Mouse (Mus musculus) hindbrain, embryonic 10.5 days (tissue): ENCODE data around the gene Lzic. TPM values are rescaled to one million over a fixed set of nuclear protein-coding genes. Genes with fewer than 3 reads are reported as not detected.
"Not testable (repeated sequence)": the region's sequence is repeated elsewhere in the genome, so short reads cannot be mapped to it uniquely, and the experiment has no call there.

Experiments used
- DNase-seq: peaks from one replicate; pipeline ENCODE4 v3.0.0-alpha.2; 2017; ENCODE audit warnings: low spot score
- H3K27ac ChIP-seq: fragments of 300-500 bp; sonication (generic); 2 replicates; pipeline ENCODE4 v1.5.1; 2016; ENCODE audit warnings: mild to moderate bottlenecking, moderate library complexity
- H3K27me3 ChIP-seq: fragments of 300-500 bp; sonication (generic); 2 replicates; pipeline ENCODE4 v1.6.1; 2016; ENCODE audit warnings: mild to moderate bottlenecking; ENCODE audit not compliant: poor library complexity, insufficient read depth, severe bottlenecking
- H3K36me3 ChIP-seq: fragments of 300-500 bp; sonication (generic); 2 replicates; pipeline ENCODE4 v1.6.1; 2016; ENCODE audit warnings: mild to moderate bottlenecking, moderate library complexity
- H3K4me1 ChIP-seq: fragments of 300-500 bp; sonication (generic); replicated peaks from 2 replicates; pipeline ENCODE4 v1.6.1; 2016; ENCODE audit warnings: mild to moderate bottlenecking
- H3K4me3 ChIP-seq: fragments of 300-500 bp; sonication (generic); 2 replicates; pipeline ENCODE4 v1.5.1; 2016; ENCODE audit warnings: mild to moderate bottlenecking, moderate library complexity
- H3K9me3 ChIP-seq: fragments of 300-500 bp; sonication (generic); 2 replicates; pipeline ENCODE4 v1.6.1; 2016; ENCODE audit warnings: mild to moderate bottlenecking, moderate library complexity
- WGBS: fragments of 180-500 bp; shearing (Covaris S2); methylation state at CpG from one replicate; pipeline ENCODE4 v1.1.7; 2016; 5-methylcytosine and 5-hydroxymethylcytosine counted together
- polyA plus RNA-seq: library from polyadenylated mRNA; unstranded; fragments of >200 nt; fragmentation: Nextera tagmentation; extraction: Ambion mirVana; gene quantifications from 2 replicates; pipeline ENCODE4 v1.2.1, GENCODE M21; 2016

Gene Lzic
- polyA plus RNA-seq, 1 experiment from 2014 or later, result 49.0 TPM

DNA sequence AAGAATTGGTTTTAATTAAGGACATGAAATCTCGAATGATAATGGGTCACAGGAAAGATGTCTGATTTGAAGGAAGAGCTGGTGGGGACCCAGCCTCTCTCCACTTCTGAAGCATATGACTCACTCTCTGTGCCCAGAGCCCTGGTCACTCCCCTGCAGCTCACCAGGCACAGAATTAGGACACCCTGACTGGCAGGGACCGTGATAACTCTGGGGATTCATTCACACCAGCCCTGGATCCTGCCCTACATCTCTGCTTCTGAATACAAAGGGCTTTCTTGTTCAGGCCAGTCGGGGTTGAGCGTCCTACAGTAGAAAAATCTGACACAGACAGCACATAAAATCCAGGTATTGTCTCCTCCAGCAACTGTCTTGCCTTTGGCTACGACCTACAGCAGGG, 26.5 kb upstream of the Lzic start:
- Histone ChIP-seq H3K27ac (no peak overlapping the region), H3K9me3 (no peaks in the 10 kb centered on the region), H3K4me1 (peaks cover 4% of the 10 kb centered on the region; the same call in 1 of the 2 replicates), H3K36me3 (no peaks in the 10 kb centered on the region), H3K27me3 (no peaks in the 10 kb centered on the region), H3K4me3 (no peak overlapping the region)
- WGBS, result 65% methylated on average over 5 of the region's 5 CpGs
- DNase-seq, result no peak

DNA sequence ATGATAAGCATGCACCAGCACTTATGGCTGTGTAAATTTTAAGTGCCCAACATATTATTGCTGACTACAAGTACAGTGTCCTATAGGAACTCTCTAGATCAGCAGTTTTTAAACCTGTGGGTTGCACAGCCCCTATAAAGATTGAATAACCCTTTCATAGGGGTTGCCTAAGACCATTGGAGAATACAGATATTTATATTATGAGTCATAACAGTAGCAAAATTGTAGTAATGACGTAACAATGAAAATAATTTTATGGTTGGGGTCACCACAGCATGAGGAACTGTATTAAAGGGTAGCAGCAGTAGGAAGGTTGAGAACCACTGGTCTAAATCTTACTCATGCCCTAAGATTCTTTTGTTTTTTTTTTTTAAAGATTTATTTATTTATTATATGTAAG, 25.6 kb upstream of the Lzic start:
- H3K27ac ChIP-seq, result no peak overlapping the region
- H3K27me3 ChIP-seq, result no peaks in the 10 kb centered on the region
- WGBS, result 79% methylated on average over 1 of the region's 1 CpGs
- H3K36me3 ChIP-seq, result no peaks in the 10 kb centered on the region
- peaks cover 5% of the 10 kb centered on the region; the same call in 1 of the 2 replicates for H3K4me1 ChIP-seq
- H3K4me3 ChIP-seq, result no peak overlapping the region
- H3K9me3 ChIP-seq, result no peaks in the 10 kb centered on the region
- no peak for DNase-seq

DNA sequence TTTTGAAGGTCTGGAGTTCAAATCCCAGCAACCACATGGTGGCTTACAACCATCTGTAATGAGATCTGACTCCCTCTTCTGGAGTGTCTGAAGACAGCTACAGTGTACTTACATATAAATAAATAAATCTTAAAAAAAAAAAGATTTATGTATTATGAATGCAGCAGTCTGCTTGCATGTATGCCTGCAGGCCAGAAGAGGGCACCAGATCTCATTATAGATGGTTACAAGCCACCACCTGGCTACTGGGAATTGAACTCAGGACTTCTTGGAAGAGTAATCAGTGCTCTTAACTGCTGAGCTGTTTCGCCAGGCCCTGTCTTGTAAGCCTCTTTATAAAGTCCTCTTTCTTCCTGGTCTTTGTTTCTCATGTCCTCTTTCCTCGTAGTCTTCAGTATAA, 24.6 kb upstream of the Lzic start:
- H3K27ac ChIP-seq, H3K4me1 ChIP-seq, H3K36me3 ChIP-seq, H3K9me3 ChIP-seq, H3K27me3 ChIP-seq, H3K4me3 ChIP-seq, DNase-seq: not testable (repeated sequence)
- 91% methylated on average over 2 of the region's 2 CpGs for WGBS

DNA sequence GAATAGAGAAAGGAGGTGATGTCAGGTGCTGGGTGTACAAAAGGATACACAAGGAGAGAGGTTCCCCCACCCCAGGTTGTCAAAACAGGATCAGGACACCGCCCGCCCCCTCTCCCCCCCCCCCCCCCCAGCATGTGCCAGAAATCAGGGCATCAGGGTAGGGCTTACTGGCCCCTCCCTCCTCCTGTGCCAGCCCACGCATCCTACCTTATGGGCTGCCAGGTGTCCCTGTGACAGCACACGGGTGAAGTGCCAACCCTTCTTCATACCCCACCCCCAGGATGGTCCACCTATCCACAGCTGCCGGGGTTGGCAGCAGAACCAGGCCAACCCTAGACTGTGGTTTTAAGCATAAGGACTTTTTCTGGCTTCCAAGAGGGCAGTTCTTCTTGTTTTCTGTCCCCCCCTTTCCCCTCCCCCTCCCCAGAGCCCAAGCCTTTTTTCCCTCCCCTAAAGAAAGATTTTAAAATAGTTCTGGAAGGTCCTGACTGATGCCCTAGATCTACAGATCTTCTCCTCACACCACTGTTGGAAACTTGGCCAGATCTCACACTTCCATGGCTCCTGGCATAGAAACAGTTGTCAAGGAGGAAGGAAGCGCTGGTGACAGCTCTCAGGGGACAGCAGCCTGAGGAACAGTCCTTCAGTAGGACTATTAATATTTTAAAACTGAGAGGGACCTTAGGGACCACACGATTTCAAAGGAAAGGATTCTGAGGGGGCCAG, 23.3 kb upstream of the Lzic start:
- WGBS, result 81% methylated on average over 7 of the region's 7 CpGs
- Histone ChIP-seq H3K4me1 (peaks cover 5% of the 10 kb centered on the region; the same call in 1 of the 2 replicates), H3K27ac (no peak overlapping the region), H3K9me3 (no peaks in the 10 kb centered on the region), H3K36me3 (peaks cover 7% of the 10 kb centered on the region; the same call in 1 of the 2 replicates), H3K4me3 (no peak overlapping the region), H3K27me3 (no peaks in the 10 kb centered on the region)
- no peak for DNase-seq

DNA sequence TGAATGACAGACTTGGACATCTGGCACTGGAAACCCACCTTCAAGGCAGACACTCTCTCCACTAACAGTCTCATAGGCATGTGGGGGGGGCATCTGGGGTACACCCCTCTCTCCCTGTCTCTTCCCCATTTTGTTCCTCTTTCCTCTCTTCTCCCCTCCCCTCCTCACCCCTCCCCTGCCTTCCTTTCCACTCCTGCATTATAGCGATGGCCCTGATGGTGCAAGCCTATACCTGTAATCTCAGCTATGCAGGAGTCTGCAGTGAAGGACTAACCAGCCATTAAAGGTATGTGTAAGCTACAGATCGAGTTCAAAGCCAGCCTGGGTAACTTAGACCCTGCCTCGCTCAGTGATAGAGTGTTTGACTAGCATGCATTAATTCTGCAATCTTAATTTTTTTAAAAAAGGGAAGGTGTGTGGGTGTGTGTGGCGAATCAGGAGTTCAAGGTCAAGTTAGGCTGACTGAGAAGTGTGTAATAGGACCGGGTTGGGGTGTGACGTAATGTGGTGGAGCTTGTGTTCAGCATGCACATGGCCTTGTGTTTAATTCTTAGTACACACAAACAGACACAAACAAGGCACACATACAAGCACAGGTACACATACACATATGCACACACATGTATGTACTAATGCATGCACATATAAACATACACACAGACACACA, 22.6 kb upstream of the Lzic start:
- peaks cover 5% of the 10 kb centered on the region; the same call in 1 of the 2 replicates for H3K4me1 ChIP-seq
- no peak overlapping the region for H3K27ac ChIP-seq
- peaks cover 8% of the 10 kb centered on the region for H3K36me3 ChIP-seq
- H3K27me3 ChIP-seq, result no peaks in the 10 kb centered on the region
- H3K4me3 ChIP-seq, result no peak overlapping the region
- 84% methylated on average over 6 of the region's 6 CpGs for WGBS
- no peaks in the 10 kb centered on the region for H3K9me3 ChIP-seq
- DNase-seq, result no peak

DNA sequence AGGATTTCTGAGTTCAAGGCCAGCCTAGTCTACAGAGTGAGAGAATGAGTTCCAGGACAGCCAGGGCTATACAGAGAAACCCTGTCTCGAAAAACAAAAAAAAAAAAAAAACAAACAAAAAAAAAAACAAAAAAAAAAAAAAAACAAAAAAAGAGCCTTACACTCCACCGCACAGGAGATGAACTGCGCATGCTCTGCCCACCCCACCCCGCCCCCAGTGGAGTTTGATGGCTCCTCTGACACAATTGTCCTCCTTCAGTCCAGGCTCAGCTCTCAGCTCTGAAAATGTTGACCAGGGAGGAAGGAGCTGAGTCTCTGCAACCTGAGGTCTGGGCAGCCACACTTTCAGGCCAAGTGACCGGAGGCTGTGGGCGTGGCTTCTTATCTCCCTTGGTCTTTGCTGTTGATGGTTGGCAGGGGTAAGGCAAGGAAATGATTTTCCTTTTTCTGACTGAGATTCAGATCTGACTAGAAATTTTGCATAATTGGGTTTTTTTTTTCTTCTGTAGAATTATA, 21.5 kb upstream of the Lzic start:
- H3K9me3 ChIP-seq, result no peaks in the 10 kb centered on the region
- 77% methylated on average over 6 of the region's 6 CpGs for WGBS
- no peak overlapping the region for H3K4me3 ChIP-seq
- H3K27ac ChIP-seq, result no peak overlapping the region
- H3K36me3 ChIP-seq, result peaks cover 19% of the 10 kb centered on the region
- no peaks in the 10 kb centered on the region for H3K27me3 ChIP-seq
- peaks cover 5% of the 10 kb centered on the region; the same call in 1 of the 2 replicates for H3K4me1 ChIP-seq
- DNase-seq, result no peak

DNA sequence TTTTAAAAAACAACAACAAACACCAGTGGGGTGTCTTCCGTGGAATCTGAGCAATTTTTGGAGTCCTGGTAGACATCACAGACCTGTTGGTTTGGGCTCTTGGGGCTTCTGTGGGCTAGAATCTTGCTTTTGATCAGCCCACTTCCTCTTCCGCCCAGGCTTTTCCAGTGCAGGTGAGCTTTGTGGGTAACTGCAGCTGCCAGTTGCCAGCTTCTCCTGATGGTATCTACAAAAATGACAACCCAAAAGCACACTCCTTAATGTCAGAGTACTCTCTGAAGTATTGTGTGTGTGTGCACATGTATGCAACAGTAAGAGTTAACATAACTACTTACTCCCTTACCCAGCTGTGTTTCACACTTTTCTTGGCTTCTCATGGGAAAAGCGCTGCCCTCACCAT, 15.5 kb upstream of the Lzic start:
- H3K27me3 ChIP-seq, result no peaks in the 10 kb centered on the region
- no peak overlapping the region for H3K27ac ChIP-seq
- H3K4me1 ChIP-seq, result no peaks in the 10 kb centered on the region
- no peak for DNase-seq
- H3K36me3 ChIP-seq, result peaks cover 63% of the 10 kb centered on the region
- H3K4me3 ChIP-seq, result no peak overlapping the region
- peaks cover 5% of the 10 kb centered on the region; the same call in 1 of the 2 replicates for H3K9me3 ChIP-seq
- WGBS, result 97% methylated on average over 3 of the region's 3 CpGs

DNA sequence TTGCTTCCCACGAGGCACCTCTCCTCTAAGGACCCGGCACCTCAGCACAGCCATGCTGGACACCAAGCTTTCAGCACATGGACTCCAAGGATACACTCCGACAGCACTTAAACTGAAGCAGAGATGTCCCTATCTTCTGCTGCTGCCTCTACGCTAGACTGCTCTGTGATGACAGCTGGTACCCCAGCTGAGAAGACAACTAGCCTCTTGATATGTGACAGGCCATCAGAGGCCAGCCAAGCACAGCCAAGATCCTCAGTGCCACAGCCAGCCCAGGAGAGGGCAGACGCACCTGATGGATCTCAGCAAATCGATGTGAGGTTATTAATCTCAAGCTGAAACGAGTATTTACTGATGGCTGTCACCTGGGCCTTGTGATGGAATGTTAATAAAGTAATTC, 9.9 kb upstream of the Lzic start:
- H3K9me3 ChIP-seq, result peaks cover 5% of the 10 kb centered on the region; the same call in 1 of the 2 replicates
- 86% methylated on average over 7 of the region's 7 CpGs for WGBS
- no peak for DNase-seq

DNA sequence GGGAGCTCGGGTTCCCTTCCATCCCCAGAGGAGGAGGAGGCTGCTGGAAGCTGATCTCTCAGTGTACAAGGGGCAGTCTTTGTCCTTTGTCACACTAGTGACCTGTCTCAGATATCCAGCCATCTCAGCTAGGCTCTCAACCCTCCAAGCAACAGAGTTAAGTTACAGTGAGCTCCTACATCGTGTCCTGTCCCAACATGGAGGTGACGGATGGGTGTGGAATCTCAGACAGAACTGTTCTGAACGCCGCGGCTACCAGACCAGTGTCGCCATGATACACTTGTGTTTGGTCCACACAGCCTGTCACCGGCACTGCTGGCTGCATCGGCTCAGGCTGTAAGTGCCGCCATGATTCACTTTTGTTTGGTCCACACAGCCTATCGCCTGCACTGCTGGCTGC, 8.0 kb upstream of the Lzic start, which contains the start of gene Tmem274:
Tmem274 (plus strand) TSS at position 301 of the 400 bp plus-strand sequence.
- peak within 1 kb of the TSS; percentile 50; the same call in 1 of the 2 replicates for H3K27ac ChIP-seq
- DNase-seq, result no peak
- no peaks in the 10 kb centered on the region for H3K4me1 ChIP-seq
- H3K27me3 ChIP-seq, result no peaks in the 10 kb centered on the region
- no peak within 1 kb of the TSS for H3K4me3 ChIP-seq
- WGBS, result 88% methylated on average over 11 of the region's 11 CpGs
- H3K9me3 ChIP-seq, result peaks cover 5% of the 10 kb centered on the region; the same call in 1 of the 2 replicates
- H3K36me3 ChIP-seq, result peaks cover 28% of the 10 kb centered on the region

More for the DNA sequence above, 9.9 kb upstream of the Lzic start:
- Histone ChIP-seq H3K36me3 (peaks cover 41% of the 10 kb centered on the region), H3K27me3 (no peaks in the 10 kb centered on the region), H3K4me1 (no peaks in the 10 kb centered on the region), H3K27ac (no peak overlapping the region), H3K4me3 (no peak overlapping the region)

DNA sequence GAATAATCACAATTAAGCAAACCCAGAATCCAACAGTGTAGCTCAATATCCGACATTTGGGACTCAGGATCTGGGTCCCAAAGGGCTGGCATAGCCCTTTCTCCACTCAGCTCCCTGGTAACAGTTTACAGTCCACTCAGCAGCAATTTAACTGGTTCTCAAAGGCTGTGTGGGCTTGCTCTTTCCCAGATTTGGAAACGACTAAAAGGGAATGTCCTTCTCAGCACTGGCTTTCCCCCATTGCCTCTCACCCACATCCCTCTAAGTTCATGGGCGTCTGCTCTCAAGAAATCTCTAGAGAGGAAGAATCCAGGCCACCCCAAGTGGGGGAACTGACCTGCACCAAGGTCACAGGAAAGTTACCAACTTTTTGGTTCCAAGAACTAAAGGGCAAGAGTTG, 463 bp upstream of the Lzic start:
- Histone ChIP-seq H3K27me3 (no peaks in the 10 kb centered on the region), H3K27ac (peak overlapping the region; percentile 92), H3K9me3 (no peaks in the 10 kb centered on the region), H3K4me3 (peak overlapping the region; percentile 75), H3K36me3 (peaks cover 30% of the 10 kb centered on the region), H3K4me1 (peaks cover 30% of the 10 kb centered on the region)
- 59% methylated on average over 3 of the region's 3 CpGs for WGBS
- no peak for DNase-seq

DNA sequence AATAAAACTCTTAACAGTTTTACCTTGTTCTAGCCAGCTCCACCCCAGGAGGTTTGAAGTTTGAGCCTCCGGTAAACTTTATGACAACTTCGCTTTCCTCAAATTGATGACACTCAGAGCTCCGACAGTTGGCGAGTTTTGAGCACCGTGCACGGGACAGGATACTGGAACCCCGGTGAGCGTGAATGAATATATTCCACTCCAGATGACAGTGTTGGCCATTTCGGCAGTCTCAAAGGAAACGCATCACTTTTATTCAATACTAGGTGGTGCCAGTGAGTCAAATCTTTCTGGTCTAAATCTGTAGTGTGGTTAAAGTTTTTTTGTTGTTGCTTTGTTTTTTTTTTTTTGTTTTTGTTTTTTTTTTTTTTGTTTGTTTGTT, 787 bp downstream of the Lzic start:
- peaks cover 30% of the 10 kb centered on the region for H3K4me1 ChIP-seq
- peak overlapping the region; percentile 75 for H3K4me3 ChIP-seq
- peak overlapping the region; percentile 92 for H3K27ac ChIP-seq
- H3K27me3 ChIP-seq, result no peaks in the 10 kb centered on the region
- peaks cover 42% of the 10 kb centered on the region for H3K36me3 ChIP-seq
- under 1% methylated on average over 10 of the region's 10 CpGs for WGBS
- DNase-seq, result peak; percentile 31
- H3K9me3 ChIP-seq, result no peaks in the 10 kb centered on the region

DNA sequence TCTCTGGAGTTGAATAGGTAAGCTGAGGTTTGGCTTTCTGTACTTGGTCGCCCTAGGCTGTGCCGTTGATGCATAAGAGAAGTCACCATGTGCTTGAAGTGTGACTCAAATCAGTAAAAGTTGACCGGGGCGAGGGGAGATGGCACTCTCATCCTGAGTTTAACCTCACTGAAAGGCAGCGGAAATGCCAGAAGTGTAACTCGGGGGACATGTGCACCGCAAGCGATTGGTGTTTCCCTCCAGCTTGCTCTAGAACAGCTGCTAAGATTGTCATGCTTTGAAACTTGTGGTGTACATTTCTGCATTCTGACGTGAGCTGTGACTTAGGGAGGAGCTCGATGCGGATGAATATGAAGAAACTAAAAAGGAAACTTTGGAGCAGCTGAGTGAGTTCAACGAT, 2.7 kb downstream of the Lzic start:
- no peaks in the 10 kb centered on the region for H3K9me3 ChIP-seq
- peaks cover 30% of the 10 kb centered on the region for H3K4me1 ChIP-seq
- no peak for DNase-seq
- no peaks in the 10 kb centered on the region for H3K27me3 ChIP-seq
- no peak overlapping the region for H3K27ac ChIP-seq
- peaks cover 61% of the 10 kb centered on the region for H3K36me3 ChIP-seq
- no peak overlapping the region for H3K4me3 ChIP-seq
- WGBS, result 94% methylated on average over 12 of the region's 12 CpGs
